Mouse (Mus musculus) G1E (cell line): ENCODE data around the gene Sphk1.

ENCODE experiments used
- CTCF ChIP-seq: IDR thresholded peaks from 2 replicates; pipeline ENCODE4 v1.5.1; 2012; ENCODE audit warnings: low read depth, low read length, inconsistent platforms, mixed read lengths
- GATA1 ChIP-seq: IDR thresholded peaks from 2 replicates; pipeline ENCODE4 v1.6.1; 2012; ENCODE audit warnings: borderline replicate concordance, low read length, inconsistent platforms, mixed read lengths
- GATA2 ChIP-seq: IDR thresholded peaks from 2 replicates; pipeline ENCODE4 v1.6.1; 2012; ENCODE audit warnings: low read depth, low read length, inconsistent platforms, borderline replicate concordance

- TF ChIP-seq CTCF: no peak
- TF ChIP-seq GATA1: no peak
- TF ChIP-seq GATA2: no peak
These were observed 17.7 kb upstream of the Sphk1 start for GRCm38 (mm10) chr11:116512987-116513386.
